Mouse (Mus musculus) lung, adult 2 months (tissue): ENCODE results near the gene Rbm28. TPM values are rescaled to one million over a fixed set of nuclear protein-coding genes. Genes with fewer than 3 reads are reported as not detected.
"Not testable (repeated sequence)": the region's sequence is repeated elsewhere in the genome, so short reads cannot be mapped to it uniquely, and the experiment has no call there.

Source experiments
- DNase-seq: peaks from one replicate; pipeline ENCODE4 v3.0.0; 2022
- H3K4me1 ChIP-seq: fragments of 200-500 bp; 2 replicates; pipeline ENCODE4 v1.6.1; 2011; ENCODE audit warnings: low read length; ENCODE audit not compliant: control insufficient read depth, insufficient read depth
- H3K4me3 ChIP-seq: fragments of 200-500 bp; replicated peaks from 2 replicates; pipeline ENCODE3; 2011; ENCODE audit warnings: low read depth, mild to moderate bottlenecking, control low read depth, low read length; ENCODE audit errors: extremely low read depth
- CTCF ChIP-seq: fragments of 200-500 bp; IDR thresholded peaks from 2 replicates; pipeline ENCODE4 v1.5.1; 2011; ENCODE audit warnings: mild to moderate bottlenecking, low read length, control low read depth; ENCODE audit not compliant: insufficient read depth
- POLR2A ChIP-seq: fragments of 200-500 bp; IDR thresholded peaks from 2 replicates; pipeline ENCODE4 v1.6.1; 2011; ENCODE audit warnings: low read depth, mild to moderate bottlenecking, control low read depth, low read length, borderline replicate concordance; ENCODE audit errors: extremely low read depth
- WGBS: fragments of 180-500 bp; shearing (Covaris S2); methylation state at CpG from one replicate; pipeline ENCODE4 v1.1.7; 2018; 5-methylcytosine and 5-hydroxymethylcytosine counted together
- polyA plus RNA-seq: library from polyadenylated mRNA; depleted of rRNA; stranded (reverse); fragments of >200 nt; gene quantifications from 2 replicates; pipeline ENCODE4 v1.2.3, GENCODE M21; 2012

Gene Rbm28
- polyA plus RNA-seq, 1 experiment, result 10.8 TPM

DNA sequence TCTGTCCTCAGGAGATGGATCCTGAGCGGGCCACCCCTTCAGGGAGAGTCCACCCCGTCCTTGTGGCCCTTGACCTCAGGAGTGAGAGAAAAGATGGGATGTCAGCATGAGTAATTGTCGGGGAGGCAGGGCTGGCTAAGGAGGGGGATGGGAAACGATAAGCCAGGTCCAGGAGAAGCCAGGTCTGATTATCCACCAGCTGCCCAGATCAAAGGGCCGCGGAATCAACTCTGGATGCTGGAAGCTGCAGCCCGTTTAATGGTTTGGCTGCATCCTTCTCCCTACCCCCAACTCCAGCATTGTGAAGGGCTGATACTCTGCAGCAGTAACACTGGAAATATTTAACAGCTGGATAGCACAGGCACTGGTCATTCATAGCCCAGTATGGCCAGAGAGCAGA lies 9.6 kb upstream of the Rbm28 start:
- no peak for TF ChIP-seq POLR2A
- TF ChIP-seq CTCF, result no peak
- 43% methylated on average over 7 of the region's 7 CpGs for WGBS
- Histone ChIP-seq H3K4me1 (no peaks in the 10 kb centered on the region), H3K4me3 (no peak overlapping the region)
- DNase-seq, result no peak

DNA sequence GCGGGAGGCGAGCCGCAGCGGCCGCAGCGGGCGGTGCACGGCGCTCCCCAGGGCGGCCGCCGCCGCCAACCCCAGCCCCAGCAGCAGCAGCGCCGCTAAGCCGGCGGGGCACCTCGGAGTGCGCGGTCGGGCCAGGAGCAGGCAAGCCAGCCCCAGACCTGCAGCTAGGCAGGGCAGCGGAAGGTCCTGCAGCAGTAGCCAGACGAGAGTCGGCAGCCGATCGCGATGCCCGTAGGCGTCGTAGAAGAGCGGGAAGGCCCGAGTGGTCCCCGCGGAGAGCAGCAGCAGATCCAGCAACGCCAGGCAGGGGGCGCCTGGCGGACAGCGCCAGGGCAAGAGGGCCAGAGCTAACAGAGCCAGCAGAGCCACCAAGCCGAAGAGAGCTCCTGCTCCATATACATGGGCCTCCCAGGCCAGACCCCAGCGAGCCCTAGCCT lies 6.2 kb upstream of the Rbm28 start:
- TF ChIP-seq POLR2A (no peak), CTCF (peak; percentile 63)
- Histone ChIP-seq H3K4me3 (peak overlapping the region; percentile 59), H3K4me1 (no peaks in the 10 kb centered on the region)
- peak; percentile 83 for DNase-seq
- WGBS, result under 1% methylated on average over 40 of the region's 40 CpGs

- H3K4me1 ChIP-seq, result no peaks in the 10 kb centered on the region
- TF ChIP-seq POLR2A (no peak), CTCF (no peak)
- WGBS, result 3% methylated on average over 62 of the region's 63 CpGs
These were observed 5.5 kb upstream of the Rbm28 start for GRCm38 (mm10) chr6:29170063-29170921.

GRCm38 (mm10) chr6:29169675-29170062 lies 4.9 kb upstream of the Rbm28 start:
- no peak overlapping the region for H3K4me3 ChIP-seq
- no peak for DNase-seq
- WGBS, result 28% methylated on average over 10 of the region's 12 CpGs
- H3K4me1 ChIP-seq, result no peaks in the 10 kb centered on the region
- TF ChIP-seq POLR2A (no peak), CTCF (no peak)

More at GRCm38 (mm10) chr6:29170063-29170921, 5.5 kb upstream of the Rbm28 start:
- peak overlapping the region; percentile 59 for H3K4me3 ChIP-seq
- peak; percentile 31 for DNase-seq

- 58% methylated on average over 2 of the region's 2 CpGs for WGBS
- no peak for DNase-seq
These were observed 4.1 kb upstream of the Rbm28 start for GRCm38 (mm10) chr6:29168871-29169270.

GRCm38 (mm10) chr6:29166196-29166595 lies 1.4 kb upstream of the Rbm28 start:
- H3K4me1 ChIP-seq, result no peaks in the 10 kb centered on the region; the same call in 1 of the 2 replicates
- 3% methylated on average over 1 of the region's 1 CpGs for WGBS
- no peak for DNase-seq
- TF ChIP-seq POLR2A (no peak), CTCF (peak; percentile 27; the same call in 1 of the 2 replicates)
- H3K4me3 ChIP-seq, result no peak overlapping the region

More at GRCm38 (mm10) chr6:29168871-29169270, 4.1 kb upstream of the Rbm28 start:
- Histone ChIP-seq H3K4me3 (no peak overlapping the region), H3K4me1 (no peaks in the 10 kb centered on the region; the same call in 1 of the 2 replicates)
- TF ChIP-seq POLR2A, result no peak
- no peak for TF ChIP-seq CTCF

DNA sequence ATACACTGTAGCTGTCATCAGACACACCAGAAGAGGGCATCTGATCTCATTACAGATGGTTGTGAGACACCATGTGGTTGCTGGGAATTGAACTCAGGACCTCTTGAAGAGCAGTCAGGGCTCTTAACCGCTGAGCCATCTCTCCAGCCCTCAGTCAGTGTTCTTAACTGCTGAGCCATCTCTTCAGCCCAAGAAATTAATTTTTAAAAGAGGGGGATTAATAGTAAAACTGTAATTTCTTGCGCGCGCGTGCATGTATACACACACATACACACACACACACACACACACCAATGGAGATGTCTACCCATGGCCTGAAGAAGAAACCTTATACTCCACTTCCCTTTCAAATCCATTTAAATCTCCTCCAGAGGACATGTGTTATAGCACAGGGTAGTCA lies 3.5 kb downstream of the Rbm28 start:
- DNase-seq, H3K4me3 ChIP-seq: not testable (repeated sequence)
- 99% methylated on average over 5 of the region's 5 CpGs for WGBS

GRCm38 (mm10) chr6:29160786-29161185 lies 4.0 kb downstream of the Rbm28 start:
- Histone ChIP-seq H3K4me1 (no peaks in the 10 kb centered on the region; the same call in 1 of the 2 replicates), H3K4me3 (no peak overlapping the region)
- TF ChIP-seq CTCF (no peak), POLR2A (no peak)
- 84% methylated on average over 2 of the region's 2 CpGs for WGBS
- DNase-seq, result no peak

More for the DNA sequence above, 3.5 kb downstream of the Rbm28 start:
- not testable (repeated sequence) for H3K4me1 ChIP-seq

GRCm38 (mm10) chr6:29156326-29156725 lies 8.5 kb downstream of the Rbm28 start:
- DNase-seq, result no peak
- WGBS, result 89% methylated on average over 5 of the region's 5 CpGs
- TF ChIP-seq POLR2A, result no peak
- TF ChIP-seq CTCF, result no peak
- Histone ChIP-seq H3K4me1 (no peaks in the 10 kb centered on the region), H3K4me3 (no peak overlapping the region)

DNA sequence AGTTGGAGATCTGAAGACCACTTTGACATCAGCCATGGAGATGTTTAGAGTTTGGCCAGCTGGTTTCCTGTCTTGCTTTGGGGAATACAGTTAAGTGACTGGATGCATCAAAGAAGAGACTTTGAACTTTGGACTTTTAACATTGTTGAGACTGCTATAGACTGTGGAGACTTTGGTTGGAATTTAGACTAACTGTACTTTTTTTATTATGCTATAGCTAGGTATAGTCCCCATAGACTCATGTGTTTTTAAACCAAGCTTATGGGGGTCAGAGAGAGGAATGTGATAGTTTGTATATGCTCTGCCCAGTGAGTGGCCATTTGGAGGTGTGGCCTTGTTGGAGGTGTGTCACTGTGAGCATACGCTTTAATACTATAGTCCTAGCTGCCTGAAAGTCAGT lies 14.8 kb downstream of the Rbm28 start:
- no peak overlapping the region for H3K4me3 ChIP-seq
- no peak for DNase-seq
- WGBS, result 85% methylated on average over 1 of the region's 1 CpGs
- TF ChIP-seq CTCF (no peak), POLR2A (no peak)
- no peaks in the 10 kb centered on the region for H3K4me1 ChIP-seq
